Mouse (Mus musculus) left cerebral cortex, postnatal 25 days (tissue): Measurements from ENCODE around the gene Slc2a4. TPM values are rescaled to one million over a fixed set of nuclear protein-coding genes. Genes with fewer than 3 reads are reported as not detected.
"Not testable (repeated sequence)": the region's sequence is repeated elsewhere in the genome, so short reads cannot be mapped to it uniquely, and the experiment has no call there.

Experiments
- DNase-seq, 2 experiments: peaks; one replicate each; pipeline ENCODE4 v3.0.0; 2022; ENCODE audit warnings: low spot score in 2 of 2, mixed read lengths in 1 of 2
- intact Hi-C: fragments of 180-260 bp; cut with DNase I; formaldehyde crosslinking; loops from one replicate; pipeline ENCODE4 v1.15.1; 2025
- total RNA-seq, 2 experiments: library from RNA; stranded (reverse); gene quantifications; 2 replicates each; pipeline ENCODE4 v1.2.3; 2021

Slc2a4 gene
- total RNA-seq, 2 experiments from 2014 or later, result 2.3 to 3.5 TPM

GRCm38 (mm10) chr11:69979827-69980195 is 31.8 kb upstream of the Slc2a4 start:
- DNase-seq, result no peak
- intact Hi-C loops, result loop anchor here (1.0 to 5.0 kb wide), 3 partner anchors 10 to 58 kb away; partner anchors contain the start of genes Eif5a and Ybx2

- DNase-seq, result no peak
- intact Hi-C loops, result no loop called here
These were observed 28.3 kb upstream of the Slc2a4 start for GRCm38 (mm10) chr11:69976271-69976670.

GRCm38 (mm10) chr11:69974907-69975306 is 26.9 kb upstream of the Slc2a4 start:
- no peak for DNase-seq
- intact Hi-C loops, result no loop called here

- no peak for DNase-seq
- intact Hi-C loops, result no loop called here
These were observed 22.8 kb upstream of the Slc2a4 start for GRCm38 (mm10) chr11:69970775-69971174.

GRCm38 (mm10) chr11:69970222-69970621 is 22.2 kb upstream of the Slc2a4 start:
- no peak for DNase-seq
- intact Hi-C loops, result no loop called here

- DNase-seq, result no peak
- intact Hi-C loops, result no loop called here
These were observed 20.8 kb upstream of the Slc2a4 start for GRCm38 (mm10) chr11:69968793-69969192.

GRCm38 (mm10) chr11:69966860-69967517 is 19.0 kb upstream of the Slc2a4 start:
- no peak for DNase-seq
- intact Hi-C loops, result no loop called here

- intact Hi-C loops, result no loop called here
These were observed 18.2 kb upstream of the Slc2a4 start for GRCm38 (mm10) chr11:69966006-69966859.

GRCm38 (mm10) chr11:69965271-69966005 is 17.4 kb upstream of the Slc2a4 start:
- intact Hi-C loops, result no loop called here
- DNase-seq, result no peak

More at GRCm38 (mm10) chr11:69966006-69966859, 18.2 kb upstream of the Slc2a4 start:
- no peak for DNase-seq

- no peak for DNase-seq
- intact Hi-C loops, result no loop called here
These were observed 16.8 kb upstream of the Slc2a4 start, which contains the start of gene Cldn7 for GRCm38 (mm10) chr11:69964650-69965270. TSS of gene Cldn7 (plus strand) at chr11:69964779.

- no peak for DNase-seq
- intact Hi-C loops, result no loop called here
These were observed 13.9 kb upstream of the Slc2a4 start for GRCm38 (mm10) chr11:69961841-69962240.

- no peak for DNase-seq
- intact Hi-C loops, result no loop called here
These were observed 12.6 kb upstream of the Slc2a4 start for GRCm38 (mm10) chr11:69960616-69961015.

- intact Hi-C loops, result no loop called here
- DNase-seq, result no peak
These were observed 8.2 kb upstream of the Slc2a4 start for GRCm38 (mm10) chr11:69956218-69956617.

GRCm38 (mm10) chr11:69955618-69956017 is 7.6 kb upstream of the Slc2a4 start:
- DNase-seq, intact Hi-C loops: not testable (repeated sequence)

- intact Hi-C loops, result no loop called here
- DNase-seq, result no peak
These were observed 5.4 kb upstream of the Slc2a4 start for GRCm38 (mm10) chr11:69953267-69953915.

GRCm38 (mm10) chr11:69952274-69952673 is 4.3 kb upstream of the Slc2a4 start:
- intact Hi-C loops, result no loop called here
- no peak for DNase-seq

GRCm38 (mm10) chr11:69950807-69951459 is 2.9 kb upstream of the Slc2a4 start:
- peak in 1 of 2 experiments; percentile 32 for DNase-seq
- intact Hi-C loops, result no loop called here

- intact Hi-C loops, result loop anchor here (1.0 kb wide), 1 partner anchor 14 kb away; no protein-coding TSS in a partner anchor
- DNase-seq, result peak; percentile 52 to 72
These were observed 769 bp upstream of the Slc2a4 start for GRCm38 (mm10) chr11:69948763-69949150.
